Mouse (Mus musculus) liver, adult 2 months (tissue): Measurements from ENCODE around the gene Atp5mpl. TPM values are rescaled to one million over a fixed set of nuclear protein-coding genes. Genes with fewer than 3 reads are reported as not detected.

Experiments
- DNase-seq: peaks from one replicate; pipeline ENCODE4 v3.0.0-alpha.2; 2011; ENCODE audit warnings: low read depth, low spot score; ENCODE audit errors: extremely low read depth
- H3K27ac ChIP-seq: fragments of 200-500 bp; replicated peaks from 2 replicates; pipeline ENCODE4 v1.5.1; 2012; ENCODE audit warnings: low read depth, mild to moderate bottlenecking, control low read depth, inconsistent platforms, low read length; ENCODE audit not compliant: insufficient read depth
- H3K27me3 ChIP-seq: fragments of 200-500 bp; 2 replicates; pipeline ENCODE4 v1.6.1; 2012; ENCODE audit warnings: mild to moderate bottlenecking, moderate library complexity, low read length, inconsistent platforms; ENCODE audit not compliant: control insufficient read depth, insufficient read depth
- H3K36me3 ChIP-seq: fragments of 200-500 bp; 2 replicates; pipeline ENCODE4 v1.6.1; 2012; ENCODE audit warnings: low read length, inconsistent platforms; ENCODE audit not compliant: control insufficient read depth, insufficient read depth
- H3K4me1 ChIP-seq: fragments of 200-500 bp; 2 replicates; pipeline ENCODE4 v1.6.1; 2011; ENCODE audit warnings: low read length; ENCODE audit not compliant: control insufficient read depth, insufficient read depth
- H3K4me3 ChIP-seq: fragments of 200-500 bp; 2 replicates; pipeline ENCODE4 v1.5.1; 2011; ENCODE audit warnings: low read depth, mild to moderate bottlenecking, control low read depth, low read length, moderate library complexity; ENCODE audit not compliant: insufficient read depth
- H3K79me2 ChIP-seq: fragments of 200-500 bp; 2 replicates; pipeline ENCODE4 v1.6.1; 2012; ENCODE audit warnings: inconsistent platforms, mild to moderate bottlenecking, low read length, moderate library complexity; ENCODE audit not compliant: control insufficient read depth, insufficient read depth
- H3K9ac ChIP-seq: fragments of 200-500 bp; 2 replicates; pipeline ENCODE4 v1.6.1; 2012; ENCODE audit warnings: low read depth, mild to moderate bottlenecking, control low read depth, inconsistent platforms, low read length
- CTCF ChIP-seq: fragments of 200-500 bp; IDR thresholded peaks from 2 replicates; pipeline ENCODE4 v1.5.1; 2011; ENCODE audit warnings: low read depth, low read length, control low read depth
- POLR2A ChIP-seq: fragments of 200-500 bp; IDR thresholded peaks from 2 replicates; pipeline ENCODE4 v1.6.1; 2011; ENCODE audit warnings: low read length, control low read depth; ENCODE audit not compliant: insufficient read depth; ENCODE audit errors: extremely low read depth
- WGBS: fragments of 180-500 bp; shearing (Covaris S2); methylation state at CpG from one replicate; pipeline ENCODE4 v1.1.7; 2018; 5-methylcytosine and 5-hydroxymethylcytosine counted together
- polyA plus RNA-seq: library from polyadenylated mRNA; depleted of rRNA; stranded (reverse); fragments of >200 nt; gene quantifications from 2 replicates; pipeline ENCODE4 v1.2.3, GENCODE M21; 2012
- total RNA-seq: library from RNA; depleted of rRNA; stranded (reverse); fragments of >200 nt; gene quantifications from 2 replicates; pipeline ENCODE4 v1.2.3, GENCODE M21; 2014

Atp5mpl gene
- total and polyA plus RNA-seq, 2 experiments: 26.3 to 444 TPM

DNA sequence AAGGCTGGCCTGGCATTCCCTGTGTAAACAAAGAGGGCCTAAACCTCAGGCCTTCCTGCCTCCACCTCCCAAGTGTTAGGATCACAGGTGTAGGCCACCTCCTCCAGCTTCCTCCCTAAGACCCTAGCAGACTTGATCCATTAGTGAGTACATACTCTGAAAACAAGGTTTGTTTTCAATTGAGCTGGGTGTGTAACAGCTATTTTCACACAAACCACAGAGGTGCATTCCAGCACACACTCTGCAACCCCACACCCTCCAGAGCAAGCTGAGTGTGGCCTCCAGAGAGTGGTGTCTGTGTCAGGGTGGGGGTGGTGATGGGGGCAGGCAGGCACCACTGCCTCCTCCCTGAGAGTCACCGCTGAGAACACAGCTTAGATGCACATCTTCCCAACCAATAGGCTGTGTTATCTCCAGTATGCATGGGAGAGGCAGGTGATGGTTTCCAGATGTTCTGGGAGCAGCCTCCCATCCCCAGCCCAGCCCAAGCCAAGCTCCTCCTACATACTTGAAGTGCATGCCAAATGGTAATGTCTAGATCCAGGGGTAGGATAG, 28.1 kb downstream of the Atp5mpl start:
- Histone ChIP-seq H3K9ac (no peak overlapping the region), H3K4me1 (peaks cover 15% of the 10 kb centered on the region), H3K36me3 (no peaks in the 10 kb centered on the region), H3K4me3 (no peak overlapping the region), H3K27ac (no peak overlapping the region), H3K79me2 (no peaks in the 10 kb centered on the region), H3K27me3 (no peaks in the 10 kb centered on the region)
- TF ChIP-seq POLR2A: no peak
- TF ChIP-seq CTCF: no peak
- DNase-seq: no peak
- 91% methylated on average over 1 of the region's 1 CpGs for WGBS

DNA sequence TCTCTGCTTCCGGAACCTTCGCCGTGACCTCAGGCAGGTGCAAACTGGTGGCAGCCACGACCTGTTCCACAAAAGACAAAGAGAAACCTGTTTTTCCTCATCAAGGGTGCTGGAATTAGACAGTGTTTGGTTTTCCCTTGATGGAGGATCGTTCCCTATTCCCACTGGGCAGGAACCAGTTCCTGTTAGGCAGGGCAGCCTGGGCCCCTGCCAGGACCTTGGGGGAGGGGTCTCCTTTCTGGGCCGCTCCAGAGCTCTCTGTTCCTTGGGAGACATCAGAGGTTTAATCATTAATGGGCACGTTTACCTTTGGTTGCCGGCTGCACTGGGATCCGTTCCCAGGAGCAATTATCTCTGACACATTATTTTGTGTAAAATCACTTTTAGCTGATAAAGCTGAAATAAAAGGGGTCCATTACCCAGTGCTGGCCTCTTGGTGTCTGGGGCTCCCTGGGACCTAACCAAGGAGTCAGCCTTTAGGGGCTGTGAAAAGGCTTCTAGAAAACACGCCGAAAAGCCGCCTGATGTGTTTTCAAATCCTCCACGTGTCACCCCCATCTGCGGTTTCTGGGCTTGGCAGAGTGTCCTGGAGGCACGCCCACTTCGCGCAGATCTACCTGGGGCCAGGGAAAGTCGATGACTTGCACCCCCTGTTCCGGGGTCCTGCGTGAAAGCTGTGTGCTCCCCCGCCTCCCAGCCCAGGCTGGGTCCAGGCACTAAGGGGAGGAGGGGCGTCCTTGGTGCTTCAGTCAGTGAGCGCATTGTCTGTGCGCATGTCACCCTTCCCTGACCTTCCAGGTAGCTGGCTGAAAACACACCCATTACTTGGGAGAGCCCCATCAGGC, 29.8 kb downstream of the Atp5mpl start:
- no peaks in the 10 kb centered on the region for H3K36me3 ChIP-seq
- WGBS: 21% methylated on average over 24 of the region's 24 CpGs
- H3K4me3 ChIP-seq: 0 out of 2 replicates have a peak overlapping the region, but pooled peaks have one; percentile 8
- peak; percentile 75 for DNase-seq
- H3K79me2 ChIP-seq: no peaks in the 10 kb centered on the region
- H3K27ac ChIP-seq: peak overlapping the region; percentile 19
- no peak for TF ChIP-seq POLR2A
- TF ChIP-seq CTCF: no peak
- H3K27me3 ChIP-seq: no peaks in the 10 kb centered on the region
- peak overlapping the region; percentile 46 for H3K9ac ChIP-seq
- peaks cover 9% of the 10 kb centered on the region for H3K4me1 ChIP-seq

DNA sequence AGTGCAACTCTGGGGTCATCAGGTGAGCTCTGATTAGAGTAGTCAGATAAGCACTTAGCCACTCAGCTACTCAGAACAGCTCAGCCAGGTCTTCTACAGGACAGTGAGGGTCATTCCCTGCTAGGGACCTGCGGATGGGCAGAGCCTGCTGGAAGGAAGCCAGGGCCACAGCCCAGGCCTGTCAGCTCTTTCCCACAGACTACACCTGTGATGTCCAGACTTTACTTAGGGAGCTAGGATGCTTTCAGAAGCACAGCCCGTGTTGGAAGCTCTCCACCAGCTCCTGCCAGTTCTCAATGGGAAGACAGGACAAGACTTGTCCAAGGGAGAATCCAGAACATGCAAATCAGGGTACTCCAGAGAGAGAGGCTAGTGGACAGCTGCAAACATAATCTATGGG, 32.8 kb downstream of the Atp5mpl start:
- Histone ChIP-seq H3K4me1 (peaks cover 9% of the 10 kb centered on the region), H3K27ac (peak overlapping the region; percentile 77), H3K27me3 (no peaks in the 10 kb centered on the region), H3K4me3 (peak overlapping the region; percentile 52), H3K9ac (peak overlapping the region; percentile 69), H3K36me3 (no peaks in the 10 kb centered on the region), H3K79me2 (no peaks in the 10 kb centered on the region)
- WGBS: 43% methylated on average over 2 of the region's 2 CpGs
- TF ChIP-seq CTCF: no peak
- TF ChIP-seq POLR2A: no peak
- no peak for DNase-seq

- Histone ChIP-seq H3K27me3 (no peaks in the 10 kb centered on the region), H3K79me2 (no peaks in the 10 kb centered on the region), H3K9ac (peak overlapping the region; percentile 69), H3K36me3 (no peaks in the 10 kb centered on the region), H3K27ac (peak overlapping the region; percentile 77), H3K4me3 (peak overlapping the region; percentile 52), H3K4me1 (peaks cover 9% of the 10 kb centered on the region)
- WGBS: 56% methylated on average over 11 of the region's 11 CpGs
- DNase-seq: peak; percentile 92
- TF ChIP-seq POLR2A (peak; percentile 65; the same call in 1 of the 2 replicates), CTCF (peak; percentile 32; the same call in 1 of the 2 replicates)
These were observed 33.6 kb downstream of the Atp5mpl start for GRCm38 (mm10) chr12:111933032-111933704.

- TF ChIP-seq POLR2A (no peak), CTCF (no peak)
- no peak overlapping the region for H3K27ac ChIP-seq
- no peaks in the 10 kb centered on the region for H3K79me2 ChIP-seq
- no peak for DNase-seq
- 95% methylated on average over 3 of the region's 3 CpGs for WGBS
- no peak overlapping the region for H3K4me3 ChIP-seq
- H3K36me3 ChIP-seq: no peaks in the 10 kb centered on the region
- H3K27me3 ChIP-seq: no peaks in the 10 kb centered on the region
- peaks cover 9% of the 10 kb centered on the region for H3K4me1 ChIP-seq
- H3K9ac ChIP-seq: no peak overlapping the region
These were observed 34.3 kb downstream of the Atp5mpl start for GRCm38 (mm10) chr12:111932513-111932912.
